Mouse (Mus musculus): ENCODE measurements around the gene Mybphl.

Mybphl gene

GRCm38 (mm10) chr3:108411026-108411753 is 46.5 kb downstream of the Mybphl start:
- DNase-seq, result no peak

GRCm38 (mm10) chr3:108411754-108412121 is 47.0 kb downstream of the Mybphl start:
- DNase-seq, result no peak

GRCm38 (mm10) chr3:108413634-108414360 is 49.1 kb downstream of the Mybphl start:
- DNase-seq, result no peak

GRCm38 (mm10) chr3:108414857-108415830 is 50.4 kb downstream of the Mybphl start, which contains the start of gene Celsr2:
Gene Celsr2 (minus strand): TSS chr3:108415552.
- DNase-seq, result peak; percentile 71

GRCm38 (mm10) chr3:108415831-108416223 is 51.1 kb downstream of the Mybphl start:
- DNase-seq, result peak; percentile 86

GRCm38 (mm10) chr3:108423006-108423405 is 58.3 kb downstream of the Mybphl start:
- DNase-seq, result no peak

- peak; percentile 65 for DNase-seq
Measured at GRCm38 (mm10) chr3:108423844-108424801, 59.4 kb downstream of the Mybphl start.

- DNase-seq, result no peak
Measured at GRCm38 (mm10) chr3:108424944-108425623, 60.4 kb downstream of the Mybphl start.

GRCm38 (mm10) chr3:108425624-108426018 is 60.9 kb downstream of the Mybphl start:
- DNase-seq, result no peak

Measured in right cerebral cortex, postnatal 25 days (tissue).